Mouse (Mus musculus): ENCODE measurements around the gene Pde4b. TPM values are rescaled to one million over a fixed set of nuclear protein-coding genes. Genes with fewer than 3 reads are reported as not detected.

Gene Pde4b
- total RNA-seq, 1 experiment: 1.4 TPM

GRCm38 (mm10) chr4:102239102-102239501 is 151.8 kb downstream of the Pde4b start:
- H3K9ac ChIP-seq (ENCODE audit: insufficient read depth, low read depth, low read length, poor library complexity, severe bottlenecking): no peak overlapping the region
- no peak for TF ChIP-seq ZC3H11A (IDR thresholded peaks at IDR 0.05; ENCODE audit: borderline replicate concordance, low read depth, low read length)
- no peak for TF ChIP-seq HCFC1 (IDR thresholded peaks at IDR 0.05; ENCODE audit: borderline replicate concordance, insufficient read depth, low read length)
- no peak for TF ChIP-seq ZNF384 (IDR thresholded peaks at IDR 0.05; ENCODE audit: low read depth, low read length)
- TF ChIP-seq MAFK (IDR thresholded peaks at IDR 0.05; ENCODE audit: insufficient read depth, low read depth, low read length): no peak
- TF ChIP-seq CHD2 (IDR thresholded peaks at IDR 0.05; ENCODE audit: low read depth, low read length): no peak
- H3K4me1 ChIP-seq (ENCODE audit: control insufficient read depth in 2 of 2, insufficient read depth in 2 of 2, low read length in 2 of 2, poor library complexity in 1 of 2): peaks cover 2 to 3% of the 10 kb centered on the region in 2 experiments; a peak in 1 of 4 replicates
- DNase-seq (ENCODE audit: low read depth, low spot score): no peak
- no peak overlapping the region for H3K4me3 ChIP-seq (ENCODE audit: insufficient read depth in 1 of 2, low read depth in 1 of 2, low read length in 2 of 2, poor library complexity in 1 of 2, severe bottlenecking in 1 of 2)
- no peaks in the 10 kb centered on the region for H3K9me3 ChIP-seq (ENCODE audit: control insufficient read depth, insufficient read depth, low read depth, low read length)
- H3K36me3 ChIP-seq (ENCODE audit: control insufficient read depth, insufficient read depth, low read length, poor library complexity, severe bottlenecking): no peaks in the 10 kb centered on the region
- in situ Hi-C loops (cut with MboI; ENCODE audit: low sequenced_read_pairs in 2 of 2, unreplicated experiment in 2 of 2): loop anchor here in 1 of 2 experiments (25.0 kb wide), 1 partner anchor 423 kb away; no protein-coding TSS in a partner anchor
- H3K27ac ChIP-seq (ENCODE audit: insufficient read depth, low read depth, low read length, poor library complexity, severe bottlenecking): no peak overlapping the region

GRCm38 (mm10) chr4:102239657-102240390 is 152.5 kb downstream of the Pde4b start:
- Histone ChIP-seq H3K36me3 (ENCODE audit: control insufficient read depth, insufficient read depth, low read length, poor library complexity, severe bottlenecking) (no peaks in the 10 kb centered on the region), H3K9me3 (ENCODE audit: control insufficient read depth, insufficient read depth, low read depth, low read length) (no peaks in the 10 kb centered on the region), H3K27ac (ENCODE audit: insufficient read depth, low read depth, low read length, poor library complexity, severe bottlenecking) (no peak overlapping the region), H3K4me1 (ENCODE audit: control insufficient read depth in 2 of 2, insufficient read depth in 2 of 2, low read length in 2 of 2, poor library complexity in 1 of 2) (peaks cover under 1 to 3% of the 10 kb centered on the region in 2 experiments; a peak in 1 of 4 replicates), H3K9ac (ENCODE audit: insufficient read depth, low read depth, low read length, poor library complexity, severe bottlenecking) (no peak overlapping the region), H3K4me3 (ENCODE audit: insufficient read depth in 1 of 2, low read depth in 1 of 2, low read length in 2 of 2, poor library complexity in 1 of 2, severe bottlenecking in 1 of 2) (no peak overlapping the region)
- DNase-seq (ENCODE audit: low read depth, low spot score): no peak
- no peak for TF ChIP-seq ZC3H11A (IDR thresholded peaks at IDR 0.05; ENCODE audit: borderline replicate concordance, low read depth, low read length)
- in situ Hi-C loops (cut with MboI; ENCODE audit: low sequenced_read_pairs in 2 of 2, unreplicated experiment in 2 of 2): loop anchor here in 1 of 2 experiments (25.0 kb wide), 1 partner anchor 422 kb away; no protein-coding TSS in a partner anchor

GRCm38 (mm10) chr4:102240754-102241427 is 153.5 kb downstream of the Pde4b start:
- no peaks in the 10 kb centered on the region for H3K4me1 ChIP-seq (ENCODE audit: control insufficient read depth in 2 of 2, insufficient read depth in 2 of 2, low read length in 2 of 2, poor library complexity in 1 of 2)
- H3K9me3 ChIP-seq (ENCODE audit: control insufficient read depth, insufficient read depth, low read depth, low read length): no peaks in the 10 kb centered on the region
- H3K36me3 ChIP-seq (ENCODE audit: control insufficient read depth, insufficient read depth, low read length, poor library complexity, severe bottlenecking): no peaks in the 10 kb centered on the region
- H3K4me3 ChIP-seq (ENCODE audit: insufficient read depth in 1 of 2, low read depth in 1 of 2, low read length in 2 of 2, poor library complexity in 1 of 2, severe bottlenecking in 1 of 2): no peak overlapping the region
- TF ChIP-seq CHD2 (IDR thresholded peaks at IDR 0.05; ENCODE audit: low read depth, low read length) (no peak), HCFC1 (IDR thresholded peaks at IDR 0.05; ENCODE audit: borderline replicate concordance, insufficient read depth, low read length) (no peak), MAFK (IDR thresholded peaks at IDR 0.05; ENCODE audit: insufficient read depth, low read depth, low read length) (no peak), ZNF384 (IDR thresholded peaks at IDR 0.05; ENCODE audit: low read depth, low read length) (no peak), ZC3H11A (IDR thresholded peaks at IDR 0.05; ENCODE audit: borderline replicate concordance, low read depth, low read length) (no peak)
- no peak for DNase-seq (ENCODE audit: low read depth, low spot score)
- in situ Hi-C loops (cut with MboI; ENCODE audit: low sequenced_read_pairs in 2 of 2, unreplicated experiment in 2 of 2): loop anchor here in 1 of 2 experiments (25.0 kb wide), 1 partner anchor 421 kb away; no protein-coding TSS in a partner anchor
- no peak overlapping the region for H3K9ac ChIP-seq (ENCODE audit: insufficient read depth, low read depth, low read length, poor library complexity, severe bottlenecking)
- H3K27ac ChIP-seq (ENCODE audit: insufficient read depth, low read depth, low read length, poor library complexity, severe bottlenecking): no peak overlapping the region

- H3K4me1 ChIP-seq (ENCODE audit: control insufficient read depth in 2 of 2, insufficient read depth in 2 of 2, low read length in 2 of 2, poor library complexity in 1 of 2): no peaks in the 10 kb centered on the region
- H3K9ac ChIP-seq (ENCODE audit: insufficient read depth, low read depth, low read length, poor library complexity, severe bottlenecking): no peak overlapping the region
- H3K9me3 ChIP-seq (ENCODE audit: control insufficient read depth, insufficient read depth, low read depth, low read length): no peaks in the 10 kb centered on the region
- H3K27ac ChIP-seq (ENCODE audit: insufficient read depth, low read depth, low read length, poor library complexity, severe bottlenecking): no peak overlapping the region
- DNase-seq (ENCODE audit: low read depth, low spot score): no peak
- TF ChIP-seq CHD2 (IDR thresholded peaks at IDR 0.05; ENCODE audit: low read depth, low read length) (no peak), ZNF384 (IDR thresholded peaks at IDR 0.05; ENCODE audit: low read depth, low read length) (no peak)
- no peaks in the 10 kb centered on the region for H3K36me3 ChIP-seq (ENCODE audit: control insufficient read depth, insufficient read depth, low read length, poor library complexity, severe bottlenecking)
- in situ Hi-C loops (cut with MboI; ENCODE audit: low sequenced_read_pairs in 2 of 2, unreplicated experiment in 2 of 2): no loop called here
- no peak overlapping the region for H3K4me3 ChIP-seq (ENCODE audit: insufficient read depth in 1 of 2, low read depth in 1 of 2, low read length in 2 of 2, poor library complexity in 1 of 2, severe bottlenecking in 1 of 2)
Measured at GRCm38 (mm10) chr4:102253994-102254393, 166.7 kb downstream of the Pde4b start.
